Comparison of ENCODE assay signal across 8 mouse cellular contexts in genomic region chr7:112022506-112023149, GRCm38 (mm10). TPM values are rescaled to one million over a fixed set of nuclear protein-coding genes. Genes with fewer than 3 reads are reported as not detected.
DNase-seq lines count a peak whose midpoint lies in the region; ATAC-seq and TF ChIP-seq lines count a peak whose summit lies in the region.

No protein-coding gene starts in this region.

- no peak for TF ChIP-seq EP300 in heart, adult 2 months (IDR thresholded peaks at IDR 0.05; ENCODE audit: insufficient read depth, low read depth, low read length)

- peak overlapping the region; percentile 100 for H3K9ac ChIP-seq in heart, adult 2 months (ENCODE audit: low read depth, low read length)
- H3K9ac ChIP-seq in embryonic facial prominence, embryonic 11.5 days (replicated peaks; ENCODE audit: low read length): peak overlapping the region; percentile 94
- H3K9ac ChIP-seq in intestine, embryonic 15.5 days: peak overlapping the region; percentile 99
- H3K9ac ChIP-seq in neural tube, embryonic 12.5 days: peak overlapping the region; percentile 98

- peak; percentile 45 for ATAC-seq in embryonic facial prominence, embryonic 11.5 days (replicated peaks; ENCODE audit: insufficient number of reproducible peaks, low FRiP score, low TSS enrichment, low read depth)
- peak; percentile 26 for ATAC-seq in intestine, embryonic 15.5 days
- ATAC-seq in neural tube, embryonic 12.5 days (ENCODE audit: low FRiP score, low read depth): peak; percentile 69

- no peaks in the 10 kb centered on the region for H3K27me3 ChIP-seq in heart, adult 2 months (ENCODE audit: control insufficient read depth, insufficient read depth, low read length)
- no peaks in the 10 kb centered on the region for H3K27me3 ChIP-seq in embryonic facial prominence, embryonic 11.5 days (ENCODE audit: control insufficient read depth, insufficient read depth, low read length)
- no peaks in the 10 kb centered on the region for H3K27me3 ChIP-seq in intestine, embryonic 15.5 days (replicated peaks)
- no peaks in the 10 kb centered on the region for H3K27me3 ChIP-seq in neural tube, embryonic 12.5 days (replicated peaks)

- peaks cover 6% of the 10 kb centered on the region for H3K79me2 ChIP-seq in heart, adult 2 months (replicated peaks; ENCODE audit: control insufficient read depth, insufficient read depth, low read length)

- no peak for TF ChIP-seq CTCF in heart, adult 2 months (IDR thresholded peaks at IDR 0.05)

- DNase-seq in heart, adult 2 months: no peak
- no peak for DNase-seq in heart, adult 9 months (ENCODE audit: low spot score in 2 of 2)
- peak; percentile 46 for DNase-seq in 3T3-L1 (ENCODE audit: low read depth, low spot score)
- peak; percentile 9 for DNase-seq in embryonic facial prominence, embryonic 11.5 days (ENCODE audit: low spot score)
- no peak for DNase-seq in natural killer cell, adult 2 months (ENCODE audit: low spot score in 2 of 2)
- no peak for DNase-seq in urinary bladder, postnatal 10 days (ENCODE audit: low spot score)

- peak overlapping the region; percentile 86 for H3K4me3 ChIP-seq in heart, adult 2 months
- H3K4me3 ChIP-seq in embryonic facial prominence, embryonic 11.5 days (ENCODE audit: low read depth, low read length): peak overlapping the region; percentile 87
- peak overlapping the region; percentile 92 for H3K4me3 ChIP-seq in intestine, embryonic 15.5 days (replicated peaks)
- peak overlapping the region; percentile 93 for H3K4me3 ChIP-seq in neural tube, embryonic 12.5 days

- no peak for TF ChIP-seq POLR2A in heart, adult 2 months (IDR thresholded peaks at IDR 0.05; ENCODE audit: insufficient read depth, low read depth, low read length)

- H3K4me1 ChIP-seq in heart, adult 2 months (ENCODE audit: control insufficient read depth, insufficient read depth, low read length): peaks cover 10% of the 10 kb centered on the region
- no peaks in the 10 kb centered on the region for H3K4me1 ChIP-seq in embryonic facial prominence, embryonic 11.5 days (ENCODE audit: control insufficient read depth, insufficient read depth, low read length)
- peaks cover 19% of the 10 kb centered on the region for H3K4me1 ChIP-seq in intestine, embryonic 15.5 days (replicated peaks)
- peaks cover 25% of the 10 kb centered on the region for H3K4me1 ChIP-seq in neural tube, embryonic 12.5 days

- 25% methylated on average over 17 of the region's 17 CpGs for WGBS in heart, adult 2 months
- 14% methylated on average over 17 of the region's 17 CpGs for WGBS in embryonic facial prominence, embryonic 11.5 days
- 19% methylated on average over 17 of the region's 17 CpGs for WGBS in intestine, embryonic 15.5 days
- WGBS in neural tube, embryonic 12.5 days: 21% methylated on average over 17 of the region's 17 CpGs

- H3K27ac ChIP-seq in heart, adult 2 months: peak overlapping the region; percentile 86
- H3K27ac ChIP-seq in embryonic facial prominence, embryonic 11.5 days (replicated peaks; ENCODE audit: low read depth, low read length): peak overlapping the region; percentile 94
- peak overlapping the region; percentile 98 for H3K27ac ChIP-seq in intestine, embryonic 15.5 days
- H3K27ac ChIP-seq in neural tube, embryonic 12.5 days: peak overlapping the region; percentile 95

- peak overlapping the region; percentile 65 for H3K4me2 ChIP-seq in embryonic facial prominence, embryonic 11.5 days (ENCODE audit: low read depth, low read length)
- H3K4me2 ChIP-seq in intestine, embryonic 15.5 days (replicated peaks): peak overlapping the region; percentile 75
- peak overlapping the region; percentile 71 for H3K4me2 ChIP-seq in neural tube, embryonic 12.5 days (replicated peaks)

- intact Hi-C loops in heart, adult 2 months (cut with DNase I): loop anchor here (5.0 kb wide), 1 partner anchor 55 kb away; no protein-coding TSS in a partner anchor

- H3K9me3 ChIP-seq in embryonic facial prominence, embryonic 11.5 days (replicated peaks; ENCODE audit: control insufficient read depth, low read length): no peaks in the 10 kb centered on the region
- H3K9me3 ChIP-seq in intestine, embryonic 15.5 days: no peaks in the 10 kb centered on the region
- no peaks in the 10 kb centered on the region for H3K9me3 ChIP-seq in neural tube, embryonic 12.5 days

- peaks cover 26% of the 10 kb centered on the region for H3K36me3 ChIP-seq in heart, adult 2 months (ENCODE audit: control insufficient read depth, insufficient read depth, low read length)
- H3K36me3 ChIP-seq in embryonic facial prominence, embryonic 11.5 days (replicated peaks; ENCODE audit: control insufficient read depth, insufficient read depth, low read depth, low read length): no peaks in the 10 kb centered on the region
- no peaks in the 10 kb centered on the region for H3K36me3 ChIP-seq in intestine, embryonic 15.5 days
- H3K36me3 ChIP-seq in neural tube, embryonic 12.5 days: no peaks in the 10 kb centered on the region

RNA-seq across cellular contexts. Expression of gene Usp47, which starts 0.7 kb away (rescaled TPM):
- total RNA-seq in heart, adult 2 months (2021): 10 to 100 TPM; 78.0 to 90.2 TPM
- polyA plus RNA-seq in heart, adult 2 months (2012; rRNA removed): 15.7 and 33.8 TPM in 2 replicates
- 105 and 110 TPM in 2 replicates for polyA plus RNA-seq in embryonic facial prominence, embryonic 11.5 days (2014; fragmentation: Nextera tagmentation; extraction: Ambion mirVana)
- 55.9 and 61.5 TPM in 2 replicates for polyA plus RNA-seq in intestine, embryonic 15.5 days (2015; fragmentation: Nextera tagmentation; extraction: Ambion mirVana)
- 95.1 and 103 TPM in 2 replicates for polyA plus RNA-seq in neural tube, embryonic 12.5 days (2016; fragmentation: Nextera tagmentation; extraction: Ambion mirVana)

Comparison
In these comparisons a context has a peak if more than half of its experiments do, and no peak if none do; other contexts are left out.
1. DNase-seq: peak in 3T3-L1 (single experiment) and embryonic facial prominence, embryonic 11.5 days (single experiment); none in heart, adult 2 months (0 of 2), heart, adult 9 months (0 of 2), natural killer cell, adult 2 months (0 of 2) and urinary bladder, postnatal 10 days (single experiment).
2. Peak in every context shown above with its lines, with median percentiles within 50 percentile points of each other: H3K27ac ChIP-seq, H3K4me3 ChIP-seq, H3K9ac ChIP-seq, ATAC-seq and H3K4me2 ChIP-seq.